Mouse (Mus musculus): Measurements from ENCODE around the gene Gm20696.

Gm20696 gene

DNA sequence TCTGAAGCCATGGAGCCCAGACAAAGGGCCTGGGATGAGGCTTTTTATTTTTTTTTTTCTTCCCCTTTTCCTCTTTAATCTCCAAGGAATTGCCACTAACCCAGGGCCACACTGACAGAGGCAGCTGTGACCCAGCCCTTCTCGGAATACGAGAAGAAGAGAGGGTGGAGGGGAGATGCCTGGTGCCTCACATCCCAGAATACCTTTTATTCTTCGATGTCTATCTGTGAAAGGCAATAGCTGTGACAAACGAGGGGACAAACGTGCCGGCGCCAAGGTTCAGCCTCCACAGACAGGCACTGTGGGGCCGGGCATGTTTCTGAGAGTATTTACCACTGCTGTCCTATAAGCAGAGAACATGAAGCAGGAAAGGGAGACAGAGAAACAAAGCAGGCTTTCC lies 66.9 kb downstream of the Gm20696 start:
- in situ Hi-C loops (cut with MboI, MseI), result loop anchor here (5.0 to 25.0 kb wide), 3 partner anchors 1067 to 1487 kb away; no protein-coding TSS in a partner anchor

DNA sequence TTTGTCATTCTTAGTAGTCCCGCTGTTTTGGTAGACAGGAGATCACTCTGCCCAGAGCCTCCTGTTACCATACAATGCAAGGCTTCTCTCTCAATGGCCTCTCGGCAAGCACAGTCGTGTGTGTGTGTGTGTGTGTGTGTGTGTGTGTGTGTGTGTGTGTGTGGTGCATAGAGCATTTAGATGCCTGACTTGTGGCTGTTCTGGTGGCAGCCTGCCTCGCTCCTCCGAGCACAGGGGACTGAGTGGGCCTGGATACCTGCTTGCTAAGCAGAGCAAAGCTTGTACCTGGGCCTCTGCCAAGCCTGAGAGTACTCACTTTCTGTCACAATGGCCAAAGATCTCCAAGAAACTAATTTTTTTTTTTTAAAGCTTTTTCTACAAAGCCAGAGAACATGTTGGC lies 67.4 kb downstream of the Gm20696 start:
- in situ Hi-C loops (cut with MboI, MseI), result loop anchor here (10.0 to 25.0 kb wide), 2 partner anchors 1074 to 1487 kb away; no protein-coding TSS in a partner anchor

DNA sequence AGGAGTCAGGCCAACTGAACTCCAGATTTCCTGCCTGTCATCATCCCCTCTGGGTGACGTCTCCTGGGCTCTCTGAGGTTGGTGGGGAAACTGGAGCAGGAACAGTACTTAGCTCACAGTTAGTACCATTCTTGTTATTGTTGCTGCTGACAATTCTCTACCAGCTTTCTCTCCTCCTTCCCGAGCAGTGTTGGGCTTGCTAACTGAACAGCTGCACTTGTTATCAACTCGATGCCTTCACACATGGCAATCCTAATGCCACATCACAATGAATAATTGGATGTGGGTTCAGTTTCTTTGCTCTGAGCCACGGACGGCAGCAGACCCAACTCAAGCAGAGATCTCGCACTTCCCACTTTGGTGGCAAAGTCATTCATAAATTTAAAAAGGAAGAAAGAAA lies 89.6 kb downstream of the Gm20696 start:
- in situ Hi-C loops (cut with MboI, MseI), result loop anchor here (25.0 kb wide), 1 partner anchor 1465 kb away; no protein-coding TSS in a partner anchor

DNA sequence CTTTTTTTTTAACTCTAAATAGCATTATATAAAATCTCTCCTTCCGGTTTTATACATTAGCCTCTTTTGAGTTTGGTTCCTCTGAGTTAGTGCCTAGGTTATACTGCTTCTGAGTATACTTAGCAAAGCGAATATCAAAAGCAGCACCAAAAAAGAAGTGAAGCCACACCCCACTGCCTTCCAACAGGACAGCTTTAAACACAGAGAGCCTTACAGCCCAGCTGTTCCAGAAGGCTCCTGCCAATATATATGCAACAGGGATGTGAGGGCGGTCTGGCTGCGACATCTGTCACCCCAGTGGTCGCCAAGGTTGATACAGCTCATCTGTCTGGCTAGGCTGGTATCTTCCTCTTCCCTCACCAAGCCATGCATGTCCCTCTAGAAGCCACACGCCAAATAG lies 91.0 kb downstream of the Gm20696 start:
- in situ Hi-C loops (cut with MboI, MseI), result loop anchor here (25.0 kb wide), 1 partner anchor 1463 kb away; no protein-coding TSS in a partner anchor

DNA sequence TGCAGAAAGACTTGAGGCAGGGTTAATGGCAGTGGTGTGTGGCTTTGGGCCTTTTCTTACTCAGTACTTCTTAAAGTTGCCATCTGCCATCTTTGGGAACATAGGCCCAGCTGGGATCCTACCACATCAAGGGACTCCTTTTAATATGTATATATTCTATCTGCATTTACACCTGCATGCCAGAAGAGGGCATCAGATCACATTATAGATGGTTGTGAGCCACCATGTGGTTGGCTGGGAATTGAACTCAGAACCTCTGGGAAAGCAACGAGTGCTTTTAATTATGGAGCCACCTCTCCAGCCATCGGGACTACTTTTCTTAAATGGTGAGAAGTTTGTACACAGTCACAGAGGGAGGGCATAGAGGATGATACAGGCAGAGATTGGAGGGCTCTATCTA lies 93.3 kb downstream of the Gm20696 start:
- in situ Hi-C loops (cut with MboI, MseI), result no loop called here

DNA sequence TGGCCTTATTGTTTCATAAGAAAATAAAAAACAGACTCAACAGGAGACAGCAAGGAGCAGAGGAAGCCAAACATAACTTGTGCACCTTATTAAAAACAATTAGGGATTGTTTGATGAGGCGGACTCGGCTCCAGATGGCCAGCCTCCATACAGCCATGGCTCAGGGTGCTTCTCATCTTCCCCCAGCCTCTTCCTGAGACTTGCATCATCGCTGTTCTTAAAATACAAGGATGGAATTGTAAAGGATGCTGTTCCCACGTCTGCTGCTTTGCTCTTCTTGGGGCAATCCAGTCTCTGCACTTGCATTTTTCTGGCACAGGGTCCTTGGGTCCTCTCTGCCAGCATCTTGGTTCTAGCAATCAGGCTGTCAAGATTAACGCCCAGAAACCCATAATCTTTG lies 94.5 kb downstream of the Gm20696 start:
- in situ Hi-C loops (cut with MboI, MseI), result no loop called here

DNA sequence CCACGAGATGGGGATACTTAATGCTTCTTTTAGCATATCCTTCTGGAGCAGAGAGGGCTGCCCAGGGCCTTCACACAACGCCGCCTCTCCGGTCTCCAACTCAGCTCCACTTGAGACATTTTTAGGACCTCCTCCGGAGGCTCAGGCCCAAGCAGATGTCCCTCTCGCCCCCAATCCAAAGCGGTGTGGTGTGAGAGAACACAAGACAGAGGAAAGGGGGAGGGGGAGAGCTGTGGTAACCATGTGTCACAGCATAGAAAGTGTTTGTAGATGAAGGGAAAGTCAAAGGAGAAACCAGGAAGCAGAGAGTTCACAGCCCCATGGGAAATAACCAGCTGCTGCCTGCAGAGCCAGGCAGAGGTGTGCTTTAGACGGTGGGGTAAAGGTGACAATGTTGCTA lies 99.7 kb downstream of the Gm20696 start:
- in situ Hi-C loops (cut with MboI, MseI), result no loop called here

DNA sequence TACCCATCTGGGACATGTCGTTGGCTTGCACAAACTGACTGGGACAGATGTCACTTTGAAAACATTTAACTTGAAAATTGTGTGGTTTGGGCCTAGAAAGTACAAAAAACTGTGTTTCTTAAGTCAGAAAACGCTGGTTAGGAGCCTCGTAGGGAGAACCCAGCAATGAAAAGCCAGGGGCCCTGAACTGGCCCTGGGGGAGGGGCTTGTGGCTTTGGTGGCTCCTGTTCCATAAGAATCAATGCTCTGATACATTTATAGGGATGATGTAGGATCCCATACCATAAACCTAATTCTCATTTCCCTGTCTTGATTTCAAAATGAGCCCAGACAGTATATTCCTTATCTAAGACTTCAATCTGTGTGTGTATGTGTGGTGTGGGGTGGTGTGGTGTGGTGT lies 101.8 kb downstream of the Gm20696 start:
- in situ Hi-C loops (cut with MboI, MseI), result no loop called here

DNA sequence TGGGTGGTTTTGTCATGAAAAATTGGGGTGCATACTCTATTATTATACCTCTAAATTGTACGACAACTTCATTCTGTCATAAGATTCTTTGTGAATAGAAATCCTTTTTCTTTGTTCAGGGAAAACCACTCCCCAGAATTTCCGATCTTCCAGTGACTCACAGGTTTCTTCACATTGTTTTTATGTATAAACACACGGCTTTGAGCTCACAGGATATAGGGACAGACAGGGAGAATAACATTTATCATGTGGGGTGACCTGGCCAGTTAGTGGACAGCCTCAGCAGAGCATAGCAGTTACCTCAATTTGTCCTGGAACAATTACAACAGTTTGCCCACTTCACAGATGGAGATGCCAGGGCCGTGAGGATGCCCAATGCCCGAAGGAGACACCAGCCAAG lies 109.6 kb downstream of the Gm20696 start:
- in situ Hi-C loops (cut with MboI, MseI), result no loop called here

DNA sequence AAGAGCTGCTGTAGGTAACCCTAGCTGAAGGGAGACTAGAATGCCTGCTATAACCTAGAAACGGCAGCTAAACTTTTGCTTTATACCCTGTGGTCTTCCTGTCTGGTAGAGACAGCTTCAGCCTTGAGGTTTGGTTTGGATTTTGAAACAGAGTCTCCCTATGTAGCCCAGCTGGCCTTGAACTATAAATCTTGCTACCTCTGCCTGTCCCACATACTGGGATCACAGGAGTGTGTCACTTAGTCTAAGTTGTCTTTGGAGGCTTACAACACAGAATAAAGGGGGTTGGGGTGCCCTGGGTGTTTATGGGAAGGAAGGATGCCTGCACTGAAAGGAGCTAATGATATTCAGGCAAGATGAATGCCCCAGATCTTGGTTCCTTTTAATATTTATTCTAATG lies 113.8 kb downstream of the Gm20696 start:
- in situ Hi-C loops (cut with MboI, MseI), result no loop called here

DNA sequence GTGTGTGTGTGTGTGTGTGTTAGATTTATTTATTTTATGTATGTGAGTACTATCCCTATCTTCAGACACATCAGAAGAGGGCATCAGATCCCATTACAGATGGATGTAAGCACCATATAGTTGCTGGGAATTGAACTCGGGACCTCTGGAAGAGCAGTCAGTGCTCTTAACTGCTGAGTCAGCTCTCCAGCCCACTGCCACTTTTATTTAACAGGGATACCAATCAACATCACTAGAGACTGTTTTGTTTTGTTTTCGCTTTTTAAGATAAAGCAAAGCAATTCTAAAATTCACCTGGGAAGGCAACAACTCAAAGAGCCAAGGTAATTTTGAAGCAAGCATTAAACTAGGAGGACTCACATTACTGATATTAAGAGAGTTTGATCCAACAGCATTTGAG lies 120.2 kb downstream of the Gm20696 start:
- in situ Hi-C loops (cut with MboI, MseI), result loop anchor here in 1 of 2 experiments (10.0 kb wide), 1 partner anchor 652 kb away; no protein-coding TSS in a partner anchor

DNA sequence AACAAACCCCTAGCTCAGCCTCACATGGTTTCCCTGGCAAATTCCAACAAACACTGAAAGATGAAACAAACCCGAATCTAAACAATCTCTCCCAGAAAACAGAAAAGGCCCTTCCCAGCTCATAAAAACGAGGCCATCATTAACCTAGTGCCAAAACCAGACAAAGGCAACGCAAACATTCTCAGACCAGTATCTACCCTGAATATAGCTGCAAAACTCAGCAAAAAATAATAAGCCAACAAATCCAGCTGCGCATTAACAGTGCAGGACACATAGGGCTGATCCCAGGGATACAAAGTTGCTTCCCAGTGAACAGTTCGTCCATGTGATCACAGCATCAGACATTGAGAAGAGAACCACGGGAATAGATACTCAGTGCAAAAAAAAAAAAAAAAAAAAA lies 121.2 kb downstream of the Gm20696 start:
- in situ Hi-C loops (cut with MboI, MseI), result loop anchor here in 1 of 2 experiments (10.0 kb wide), 1 partner anchor 651 kb away; no protein-coding TSS in a partner anchor

DNA sequence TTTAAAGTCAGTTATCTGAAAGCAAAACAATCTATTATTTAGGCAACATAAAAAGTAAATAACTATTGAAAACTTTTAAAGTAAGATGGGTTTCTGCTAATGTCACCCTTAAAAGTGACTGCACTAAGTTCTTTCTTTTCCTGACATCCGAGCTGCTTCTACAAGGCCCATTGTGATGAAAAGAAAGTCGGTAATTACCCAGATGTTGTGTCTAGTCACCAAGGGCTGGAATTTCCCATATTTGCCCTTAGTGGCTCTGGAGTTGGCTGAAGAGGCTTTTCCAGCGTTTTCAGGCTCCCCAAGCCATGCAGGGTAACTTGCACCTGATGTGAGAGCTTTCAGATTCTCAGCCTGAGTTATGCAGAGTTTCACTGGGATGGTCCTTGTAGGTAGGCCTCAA lies 125.5 kb downstream of the Gm20696 start:
- in situ Hi-C loops (cut with MboI, MseI), result loop anchor here in 1 of 2 experiments (10.0 kb wide), 1 partner anchor 646 kb away; no protein-coding TSS in a partner anchor

DNA sequence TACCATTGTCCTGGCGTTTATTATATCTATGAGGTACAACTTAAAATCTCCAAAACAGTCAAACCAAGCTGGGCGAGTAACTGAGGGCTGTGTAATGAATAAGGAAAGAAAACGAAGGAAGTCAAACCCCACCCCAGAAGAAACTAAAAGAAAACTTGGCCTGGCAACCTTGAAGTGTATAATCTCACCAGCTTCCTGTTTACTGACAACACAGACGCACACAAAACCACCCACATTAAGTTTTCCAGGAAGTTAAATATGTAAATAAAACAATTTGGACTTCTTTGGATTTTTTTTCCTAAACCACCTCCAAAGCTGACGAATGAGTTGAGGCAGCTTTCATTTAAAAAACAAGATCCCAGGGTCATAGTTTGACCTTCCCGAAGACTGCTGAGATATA lies 125.9 kb downstream of the Gm20696 start:
- in situ Hi-C loops (cut with MboI, MseI), result loop anchor here in 1 of 2 experiments (10.0 kb wide), 1 partner anchor 646 kb away; no protein-coding TSS in a partner anchor

DNA sequence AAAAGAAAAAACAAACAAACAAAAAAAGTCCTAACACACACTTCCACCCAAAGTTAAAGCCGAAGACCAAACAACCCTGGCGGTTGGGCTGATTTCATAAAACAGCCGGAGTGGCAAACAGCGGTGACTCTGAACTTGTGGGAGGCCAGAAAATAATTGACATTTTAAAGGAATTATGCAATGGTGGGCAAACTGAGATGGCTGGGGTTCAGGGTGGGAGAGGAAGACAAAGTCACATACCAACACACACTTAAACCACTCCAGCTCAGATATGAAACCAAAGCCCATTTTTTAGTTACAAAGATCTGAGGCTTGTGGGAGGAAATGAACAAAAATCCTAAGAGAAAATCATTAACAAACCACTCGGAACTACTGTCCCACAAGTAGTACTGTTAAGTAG lies 126.5 kb downstream of the Gm20696 start:
- in situ Hi-C loops (cut with MboI, MseI), result loop anchor here in 1 of 2 experiments (10.0 kb wide), 1 partner anchor 645 kb away; no protein-coding TSS in a partner anchor

DNA sequence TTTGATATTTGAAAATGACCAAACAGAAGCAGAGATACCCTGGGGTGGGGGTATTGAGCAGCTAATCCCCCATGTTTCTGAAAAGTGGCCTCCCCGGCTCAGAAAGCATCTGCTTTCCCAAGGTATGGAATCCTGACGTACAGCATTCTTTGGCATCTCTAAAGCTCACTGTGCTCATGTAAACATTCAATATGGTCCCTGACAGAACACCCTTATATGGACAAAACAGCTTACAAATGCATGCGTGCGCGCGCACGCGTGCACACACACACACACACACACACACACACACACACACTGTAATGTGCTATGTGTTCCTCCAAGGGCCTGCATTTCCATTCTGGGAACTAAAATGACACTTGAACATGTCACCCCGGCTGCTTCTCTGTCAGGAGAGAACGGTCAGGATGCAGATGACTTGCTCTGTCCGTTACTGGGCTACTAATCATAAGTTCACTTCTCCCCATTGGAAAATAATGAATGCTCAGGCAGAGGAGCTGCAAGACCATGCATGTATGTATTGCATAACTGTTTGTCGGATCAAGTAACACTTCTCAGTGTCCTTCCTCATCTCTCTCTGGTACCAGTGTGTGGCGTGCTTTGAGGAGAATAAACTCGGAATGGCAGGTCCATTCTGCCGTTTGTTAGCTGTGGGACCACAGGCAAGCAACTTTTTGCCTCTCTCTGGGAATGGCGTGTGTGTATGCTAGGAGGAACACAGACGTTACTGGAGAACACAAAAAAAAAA lies 128.2 kb downstream of the Gm20696 start:
- in situ Hi-C loops (cut with MboI, MseI), result no loop called here

DNA sequence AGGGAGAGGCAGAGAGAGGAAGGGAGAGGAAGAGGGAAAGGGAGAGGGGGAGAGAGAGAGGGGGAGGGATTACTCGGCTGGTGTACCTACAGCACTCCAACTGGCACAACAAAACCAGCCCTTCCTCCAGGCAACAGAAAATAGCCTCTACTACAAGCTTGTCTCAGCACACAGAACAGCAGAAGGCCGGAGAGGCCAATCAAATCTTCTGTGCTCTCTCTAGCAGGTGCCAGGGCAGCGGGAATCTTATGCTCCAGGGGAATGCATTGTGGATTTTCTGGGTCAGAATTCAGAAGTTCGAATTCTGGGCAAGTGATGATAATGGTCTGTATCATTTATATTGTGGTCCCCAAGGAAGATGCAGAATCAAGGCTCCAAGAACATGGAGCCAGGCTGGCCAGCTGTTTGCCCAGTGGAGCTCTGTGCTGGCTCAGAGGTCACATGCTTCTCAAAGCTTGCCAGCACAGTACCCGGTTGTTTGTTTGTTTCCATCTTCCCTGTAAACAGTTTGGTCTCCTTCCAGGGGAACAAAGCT lies 132.3 kb downstream of the Gm20696 start:
- in situ Hi-C loops (cut with MboI, MseI), result no loop called here

DNA sequence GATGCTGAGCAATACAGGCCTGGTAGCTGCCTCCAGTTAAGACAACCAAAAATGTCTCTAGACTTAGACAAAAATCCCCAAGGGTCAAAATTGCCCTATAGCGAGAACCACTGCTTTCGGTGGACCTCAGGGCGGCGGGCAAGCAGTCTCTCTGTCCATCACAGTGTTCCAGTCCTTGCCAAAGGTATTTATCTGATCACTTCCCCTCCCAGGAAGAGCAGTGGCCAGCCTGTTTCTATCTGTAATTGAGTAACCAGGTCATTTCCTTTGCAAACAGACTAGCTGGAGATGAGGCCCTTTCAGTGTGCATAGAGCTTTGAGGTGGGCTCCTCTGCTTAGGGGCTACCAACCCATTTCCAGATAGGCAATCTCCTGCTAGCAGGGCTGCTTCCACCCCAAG lies 134.1 kb downstream of the Gm20696 start:
- in situ Hi-C loops (cut with MboI, MseI), result no loop called here

DNA sequence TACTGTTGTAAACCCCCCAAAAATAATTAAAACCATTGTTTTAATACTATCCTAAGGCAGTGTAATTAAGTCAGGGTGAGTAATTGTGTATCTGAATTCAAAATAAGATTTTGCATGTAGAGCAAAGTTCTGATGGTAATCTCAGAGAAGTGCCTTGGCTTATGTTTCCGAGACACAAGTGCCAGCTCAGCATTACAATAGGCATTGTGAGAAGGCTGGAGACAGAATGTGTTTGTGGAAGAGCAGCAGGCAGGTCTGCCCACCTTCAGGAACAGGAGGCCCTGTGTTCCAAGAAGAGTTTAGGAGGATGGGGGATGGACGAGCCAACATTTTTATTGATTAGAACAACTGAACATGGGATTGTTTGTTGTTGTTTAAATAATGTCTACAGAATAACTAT lies 137.6 kb downstream of the Gm20696 start:
- in situ Hi-C loops (cut with MboI, MseI), result loop anchor here in 1 of 2 experiments (10.0 kb wide), 1 partner anchor 494 kb away; no protein-coding TSS in a partner anchor

DNA sequence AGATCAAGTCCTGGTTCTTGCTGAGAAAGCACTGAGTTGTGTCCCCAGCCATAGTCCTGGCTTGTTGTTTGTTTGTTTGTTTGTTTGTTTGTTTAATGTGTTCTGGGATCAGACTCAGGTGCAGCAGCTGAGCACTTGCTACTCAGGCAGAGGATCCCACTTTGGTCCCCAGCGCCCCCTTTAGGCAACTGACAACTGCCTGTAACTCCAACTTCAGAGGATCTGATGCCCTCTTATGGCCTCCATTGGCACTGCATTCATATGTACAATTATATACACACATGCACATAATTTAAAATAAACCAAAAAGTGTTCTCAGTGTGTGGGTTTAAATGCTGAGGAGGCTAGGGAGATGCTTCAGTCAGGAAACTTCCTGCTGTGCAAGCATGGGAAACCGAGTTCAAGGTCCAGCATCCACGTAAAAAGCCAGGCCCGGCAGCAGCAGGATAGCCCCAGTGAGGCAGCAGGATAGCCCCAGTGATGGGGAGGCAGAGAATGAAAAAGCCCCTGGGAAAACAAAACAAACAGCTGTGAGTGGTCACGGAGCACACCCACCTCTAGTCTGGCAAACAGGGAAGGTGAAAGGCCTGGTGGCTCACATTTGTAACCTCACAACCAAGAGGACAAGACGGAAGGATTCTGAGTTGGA lies 139.0 kb downstream of the Gm20696 start:
- in situ Hi-C loops (cut with MboI, MseI), result loop anchor here in 1 of 2 experiments (10.0 kb wide), 1 partner anchor 493 kb away; no protein-coding TSS in a partner anchor

DNA sequence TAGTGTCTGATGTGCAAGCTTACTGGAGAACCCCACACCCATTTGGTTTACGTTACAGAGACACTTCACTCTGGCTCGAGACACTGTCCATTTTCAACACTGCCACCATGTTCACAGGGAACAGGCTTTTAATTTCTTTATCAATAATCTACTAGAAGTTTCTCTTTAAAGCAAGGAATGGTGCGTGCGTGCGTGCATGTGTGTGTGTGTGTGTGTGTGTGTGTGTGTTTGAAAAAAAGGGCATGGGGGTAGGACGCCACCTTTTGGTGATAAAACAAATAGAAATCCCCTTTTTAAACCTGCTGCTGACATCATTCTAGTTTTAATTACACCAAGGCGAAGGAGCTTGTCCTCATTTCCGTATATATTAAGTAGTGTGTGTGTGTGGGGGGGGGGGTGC lies 141.2 kb downstream of the Gm20696 start:
- in situ Hi-C loops (cut with MboI, MseI), result loop anchor here in 1 of 2 experiments (10.0 kb wide), 1 partner anchor 491 kb away; no protein-coding TSS in a partner anchor

All from T-helper 17 cell (primary cell).